Mouse (Mus musculus): ENCODE measurements around the gene Ccl24. TPM values are rescaled to one million over a fixed set of nuclear protein-coding genes. Genes with fewer than 3 reads are reported as not detected.
"Not testable (repeated sequence)": the region's sequence is repeated elsewhere in the genome, so short reads cannot be mapped to it uniquely, and the experiment has no call there.

The Ccl24 gene
- not detected in 2 replicates for total RNA-seq (2017)

DNA sequence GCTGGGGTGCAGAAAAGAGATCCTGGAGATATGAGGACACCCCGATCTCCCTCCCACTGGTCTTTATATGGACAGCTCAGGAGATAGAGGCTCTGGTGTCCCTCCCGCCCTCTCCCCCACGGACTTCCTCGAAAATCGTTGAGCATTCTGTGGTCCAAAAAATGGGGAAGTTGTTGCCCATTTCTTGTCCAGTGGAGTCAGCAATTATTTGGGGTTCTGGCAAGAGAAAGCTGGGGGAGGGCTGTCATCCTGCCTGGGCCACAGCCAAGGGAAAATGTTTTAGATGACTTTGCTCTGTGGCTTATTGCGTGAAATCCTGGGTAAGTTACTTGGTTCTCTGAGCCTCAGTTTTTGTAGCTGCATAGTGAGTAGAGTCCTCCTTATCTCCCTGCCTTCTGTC, at the start of gene Ccl24:
TSS of gene Ccl24 (minus strand) at position 44 of the 400 bp plus-strand sequence.
- ATAC-seq (replicated peaks; ENCODE audit: low read depth, poor library complexity, severe bottlenecking), result peak; percentile 82

DNA sequence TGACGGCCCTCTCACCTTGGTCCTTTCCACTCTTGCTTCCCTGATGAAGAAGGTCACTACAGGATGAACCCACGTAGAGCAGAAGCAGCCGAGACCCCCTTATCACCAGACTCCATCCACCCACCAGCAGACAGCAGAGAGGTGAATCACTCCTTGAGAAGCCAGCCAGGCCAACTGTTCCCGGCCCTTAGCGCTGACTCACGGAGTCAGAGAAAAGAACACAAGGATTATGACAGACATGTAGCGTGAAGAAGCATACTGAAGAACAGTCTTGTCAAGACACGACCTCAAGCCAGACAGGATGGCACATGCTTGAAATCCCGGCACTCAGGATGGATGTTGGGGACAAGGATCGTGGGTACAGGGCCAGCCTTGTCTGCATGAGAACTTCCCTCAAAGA, 48.9 kb upstream of the Ccl24 start:
- ATAC-seq (replicated peaks; ENCODE audit: low read depth, poor library complexity, severe bottlenecking), result no peak

DNA sequence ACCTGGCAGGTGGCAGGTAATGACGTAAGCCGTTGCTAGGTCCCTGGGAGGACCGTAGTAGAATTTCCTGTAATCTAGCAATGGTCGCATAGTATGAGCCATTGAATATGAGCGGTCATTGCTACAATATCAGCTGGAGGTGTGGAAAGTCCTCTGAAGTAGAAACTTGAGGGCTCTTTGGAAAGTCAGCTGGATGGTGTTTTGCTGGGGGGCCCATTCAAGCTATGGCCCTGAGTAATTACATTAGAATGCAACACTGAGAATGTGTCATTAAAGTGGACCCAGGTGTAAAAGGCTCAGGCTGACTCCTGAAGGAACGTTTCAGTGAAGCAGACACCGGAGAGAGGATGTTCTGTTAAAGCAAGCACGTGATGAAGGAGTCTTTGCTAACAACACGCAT, 47.7 kb upstream of the Ccl24 start:
- no peak for ATAC-seq (replicated peaks; ENCODE audit: low read depth, poor library complexity, severe bottlenecking)

GRCm38 (mm10) chr5:135619741-135620140, 46.9 kb upstream of the Ccl24 start:
- not testable (repeated sequence) for ATAC-seq (replicated peaks; ENCODE audit: low read depth, poor library complexity, severe bottlenecking)

DNA sequence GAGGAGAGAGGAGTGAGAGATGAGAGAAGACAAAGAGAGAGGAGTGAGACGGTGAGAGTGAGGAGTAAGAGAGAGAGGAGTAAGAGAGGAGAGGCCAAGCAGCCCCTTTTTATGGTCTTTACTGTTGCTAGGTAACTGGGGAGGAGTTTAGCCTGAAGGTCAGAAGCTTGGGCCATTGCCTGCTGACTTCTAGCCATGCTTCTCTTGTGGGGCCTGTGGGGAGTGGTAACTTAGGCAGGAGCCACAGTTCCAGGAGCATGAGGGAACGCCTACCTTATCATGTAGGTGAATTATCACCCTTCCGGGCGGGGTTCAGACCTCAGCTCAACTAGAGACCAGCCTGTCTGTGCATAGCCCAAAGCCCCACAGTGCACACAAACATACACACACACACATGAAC, 36.9 kb upstream of the Ccl24 start:
- ATAC-seq (replicated peaks; ENCODE audit: low read depth, poor library complexity, severe bottlenecking), result no peak

- ATAC-seq (replicated peaks; ENCODE audit: low read depth, poor library complexity, severe bottlenecking), result no peak
Measured at GRCm38 (mm10) chr5:135607581-135607980, 34.7 kb upstream of the Ccl24 start.

- peak; percentile 60; the same call in 1 of the 2 replicates for ATAC-seq (replicated peaks; ENCODE audit: low read depth, poor library complexity, severe bottlenecking)
Measured at GRCm38 (mm10) chr5:135606717-135607116, 33.9 kb upstream of the Ccl24 start.

GRCm38 (mm10) chr5:135604643-135605042, 31.8 kb upstream of the Ccl24 start:
- ATAC-seq (replicated peaks; ENCODE audit: low read depth, poor library complexity, severe bottlenecking), result peak; percentile 63; the same call in 1 of the 2 replicates

GRCm38 (mm10) chr5:135589996-135590784, 17.3 kb upstream of the Ccl24 start:
- ATAC-seq (replicated peaks; ENCODE audit: low read depth, poor library complexity, severe bottlenecking), result no peak

- no peak for ATAC-seq (replicated peaks; ENCODE audit: low read depth, poor library complexity, severe bottlenecking)
Measured at GRCm38 (mm10) chr5:135587764-135588163, 14.9 kb upstream of the Ccl24 start.

DNA sequence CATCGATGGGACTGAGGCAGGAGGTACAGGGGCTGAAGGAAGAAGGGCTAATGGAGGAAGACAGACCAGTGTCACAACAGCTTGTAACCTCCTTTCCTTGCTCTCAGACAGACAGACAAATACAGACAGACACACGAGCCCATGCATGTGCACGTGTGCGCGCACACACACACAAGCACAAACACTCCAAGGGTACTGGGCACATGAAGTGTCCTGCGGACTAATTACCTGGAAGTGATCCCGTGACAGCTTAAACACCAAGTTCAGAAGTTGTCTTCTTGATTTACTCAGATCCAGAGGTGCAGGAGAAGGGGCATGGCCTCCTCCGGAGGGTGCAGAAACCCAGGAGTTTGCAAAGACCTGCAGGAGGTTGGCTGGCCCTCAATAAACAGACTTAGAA, 12.8 kb upstream of the Ccl24 start:
- no peak for ATAC-seq (replicated peaks; ENCODE audit: low read depth, poor library complexity, severe bottlenecking)

- 0 out of 2 replicates have a peak, but pooled peaks have one; percentile 2 for ATAC-seq (replicated peaks; ENCODE audit: low read depth, poor library complexity, severe bottlenecking)
Measured at GRCm38 (mm10) chr5:135582330-135582729, 9.5 kb upstream of the Ccl24 start.

DNA sequence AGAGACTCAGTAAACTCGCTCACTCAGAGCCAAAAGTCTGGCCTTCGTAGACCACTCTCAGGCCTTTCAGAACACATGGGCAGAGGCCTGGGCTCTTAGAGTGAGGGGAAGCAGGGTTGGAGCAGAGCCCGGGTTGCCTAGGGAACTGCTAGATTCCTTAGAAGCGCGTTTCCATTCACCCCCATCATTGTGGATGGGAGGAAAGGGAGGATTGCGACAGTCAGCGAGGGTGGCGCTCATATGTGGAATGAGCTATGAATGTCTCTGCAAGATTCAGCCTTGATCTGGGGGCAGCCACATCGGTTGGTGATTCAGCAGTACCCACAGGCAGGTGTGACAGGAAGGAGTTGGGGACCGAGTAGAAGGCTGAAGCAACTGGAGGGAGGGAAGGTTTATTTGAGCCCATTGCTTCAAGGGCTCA, 6.5 kb upstream of the Ccl24 start:
- ATAC-seq (replicated peaks; ENCODE audit: low read depth, poor library complexity, severe bottlenecking), result no peak

DNA sequence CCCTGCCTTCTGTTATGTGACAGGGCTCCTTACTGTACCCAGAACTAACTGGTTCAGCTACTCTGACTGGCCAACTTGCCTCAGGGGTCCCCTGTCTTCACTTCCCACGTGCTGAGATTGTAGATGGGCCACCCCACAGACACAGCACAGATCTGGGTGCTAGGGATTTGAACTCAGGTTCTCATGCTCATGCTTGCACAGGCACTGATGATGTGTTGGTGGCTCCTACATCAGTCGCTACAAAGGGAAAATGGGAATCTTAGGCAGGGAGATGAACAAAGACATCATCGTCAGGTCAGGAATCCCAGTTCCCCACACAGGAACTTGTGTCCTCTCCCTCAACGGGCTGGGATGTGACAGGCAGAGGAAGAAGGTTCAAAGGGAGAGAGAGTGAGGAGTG, 3.2 kb upstream of the Ccl24 start:
- no peak for ATAC-seq (replicated peaks; ENCODE audit: low read depth, poor library complexity, severe bottlenecking)

DNA sequence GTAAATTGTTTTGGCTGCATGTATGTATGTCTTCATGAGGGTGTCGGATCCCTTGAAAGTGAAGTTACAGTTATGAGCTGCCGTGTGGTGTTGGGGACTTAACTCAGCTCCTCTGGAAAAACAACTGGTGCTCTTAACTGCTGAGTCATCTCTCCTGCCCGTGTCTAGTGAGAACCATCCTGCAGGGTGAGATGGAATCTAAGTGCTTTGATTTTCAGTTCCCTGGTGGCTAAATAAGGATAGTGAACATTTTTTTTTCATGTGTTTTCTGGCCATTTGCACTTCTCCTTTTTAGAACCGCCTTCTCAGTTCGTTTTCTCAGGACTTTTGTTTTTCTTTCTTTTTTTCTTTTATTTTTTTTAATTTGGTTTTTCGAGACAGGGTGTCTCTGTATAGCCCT, 4.2 kb downstream of the Ccl24 start:
- ATAC-seq (replicated peaks; ENCODE audit: low read depth, poor library complexity, severe bottlenecking), result peak; percentile 47

GRCm38 (mm10) chr5:135567556-135568265, 5.1 kb downstream of the Ccl24 start:
- peak; percentile 33; the same call in 1 of the 2 replicates for ATAC-seq (replicated peaks; ENCODE audit: low read depth, poor library complexity, severe bottlenecking)

- no peak for ATAC-seq (replicated peaks; ENCODE audit: low read depth, poor library complexity, severe bottlenecking)
Measured at GRCm38 (mm10) chr5:135563469-135563868, 9.4 kb downstream of the Ccl24 start, which contains the start of gene Ccl26. Gene Ccl26 (minus strand): TSS chr5:135563569.

- ATAC-seq (replicated peaks; ENCODE audit: low read depth, poor library complexity, severe bottlenecking), result no peak
Measured at GRCm38 (mm10) chr5:135557671-135558070, 15.2 kb downstream of the Ccl24 start.

DNA sequence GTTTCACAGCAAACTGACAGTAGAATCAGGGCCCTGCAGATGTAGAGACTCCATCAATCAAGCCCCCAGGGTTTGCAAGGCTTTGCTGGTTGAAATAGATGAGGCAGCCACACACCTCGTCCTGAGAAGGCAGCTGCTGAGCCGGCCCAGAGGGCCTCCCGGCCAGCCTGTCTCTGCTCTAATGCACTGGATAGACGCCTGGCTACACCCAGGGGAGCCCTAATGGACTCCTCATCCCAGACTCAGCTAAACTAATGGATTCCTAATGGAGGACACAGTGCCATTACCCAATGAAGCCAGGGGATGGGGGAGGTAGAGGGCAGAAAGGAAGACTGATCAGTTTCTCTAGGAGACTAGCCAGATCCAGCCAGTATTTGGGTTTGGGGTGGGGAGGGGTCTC, 15.8 kb downstream of the Ccl24 start:
- ATAC-seq (replicated peaks; ENCODE audit: low read depth, poor library complexity, severe bottlenecking), result no peak

DNA sequence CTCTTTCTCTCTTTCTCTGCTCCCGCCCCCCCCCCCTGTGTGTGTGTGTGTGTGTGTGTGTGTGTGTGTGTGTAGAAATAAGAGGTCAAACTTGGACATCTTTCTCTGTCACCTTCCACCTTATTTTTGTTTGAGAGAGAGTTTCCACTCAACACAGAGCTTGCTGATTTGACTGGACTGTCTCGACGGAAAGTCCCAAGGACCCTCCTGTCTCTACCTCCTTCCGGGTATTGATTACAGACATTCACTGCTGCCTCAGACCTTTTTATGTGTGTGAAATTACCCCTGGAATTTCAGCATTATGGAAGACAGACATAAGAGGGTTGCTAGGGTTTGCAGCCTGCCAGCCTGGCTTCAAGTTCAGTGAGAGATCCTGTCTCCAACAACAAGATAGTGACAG, 16.6 kb downstream of the Ccl24 start:
- no peak for ATAC-seq (replicated peaks; ENCODE audit: low read depth, poor library complexity, severe bottlenecking)

DNA sequence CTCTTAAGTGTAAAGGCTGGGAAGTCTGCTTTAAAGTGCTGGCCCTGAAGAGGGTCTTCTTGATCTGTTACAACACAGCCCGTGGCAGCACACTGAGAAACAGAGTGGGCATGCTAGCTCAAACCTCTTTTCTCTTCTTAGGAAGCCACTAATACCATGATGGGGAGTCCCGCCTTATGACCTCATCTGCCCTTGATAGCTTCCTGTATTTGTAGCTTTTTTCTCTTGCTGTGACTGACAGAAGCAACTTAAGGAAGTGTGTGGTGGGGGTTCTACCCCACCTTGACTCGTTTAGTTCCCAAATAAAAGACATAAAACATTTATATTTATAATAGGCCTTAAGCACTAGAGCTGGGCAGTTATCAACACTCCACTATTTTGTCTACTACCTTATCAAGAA, 21.3 kb downstream of the Ccl24 start:
- ATAC-seq (replicated peaks; ENCODE audit: low read depth, poor library complexity, severe bottlenecking), result peak; percentile 32; the same call in 1 of the 2 replicates

All from common myeloid progenitor, adult 5-6 weeks (primary cell).